Mouse (Mus musculus): ENCODE results near the gene Col19a1.

The Col19a1 gene

DNA sequence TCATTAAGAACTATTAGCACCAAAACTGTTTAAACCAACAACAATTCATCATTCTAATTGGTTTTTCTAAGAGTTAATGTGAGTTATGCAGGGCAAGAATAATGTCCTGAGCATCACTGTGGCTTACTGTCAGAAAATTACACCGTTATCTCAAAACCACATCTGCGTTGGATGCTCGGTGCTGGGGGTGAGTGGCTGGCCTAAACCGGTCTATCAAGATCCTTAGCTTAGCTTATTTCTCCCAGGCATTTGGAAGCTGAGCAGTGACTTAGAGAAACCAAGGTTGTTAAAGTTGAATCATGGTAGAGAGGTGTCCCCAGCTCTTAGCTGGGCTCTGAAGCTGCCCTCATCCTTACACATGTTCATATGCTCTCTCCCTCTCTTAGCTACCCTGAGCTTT lies 276.4 kb downstream of the Col19a1 start:
- in situ Hi-C loops (cut with MboI): no loop called here

DNA sequence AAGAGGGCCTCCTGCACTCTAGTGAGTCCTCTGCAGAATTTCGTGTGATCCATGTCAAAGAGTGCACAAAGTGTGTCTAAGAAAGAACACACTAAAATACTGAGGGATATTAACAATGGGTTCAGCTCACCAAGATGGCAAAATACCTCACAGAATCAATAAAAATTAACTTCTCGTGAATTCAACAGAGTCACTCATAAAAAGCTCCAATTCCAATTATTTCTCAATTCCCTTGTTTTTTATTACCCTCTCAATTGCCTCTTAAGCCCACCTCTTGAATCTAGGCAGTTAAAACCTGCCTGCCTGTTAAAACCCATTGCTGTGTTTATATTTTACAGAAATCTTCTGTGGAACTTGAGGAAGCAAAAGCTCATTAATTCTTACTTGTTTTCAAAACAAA lies 277.1 kb downstream of the Col19a1 start:
- in situ Hi-C loops (cut with MboI): no loop called here

DNA sequence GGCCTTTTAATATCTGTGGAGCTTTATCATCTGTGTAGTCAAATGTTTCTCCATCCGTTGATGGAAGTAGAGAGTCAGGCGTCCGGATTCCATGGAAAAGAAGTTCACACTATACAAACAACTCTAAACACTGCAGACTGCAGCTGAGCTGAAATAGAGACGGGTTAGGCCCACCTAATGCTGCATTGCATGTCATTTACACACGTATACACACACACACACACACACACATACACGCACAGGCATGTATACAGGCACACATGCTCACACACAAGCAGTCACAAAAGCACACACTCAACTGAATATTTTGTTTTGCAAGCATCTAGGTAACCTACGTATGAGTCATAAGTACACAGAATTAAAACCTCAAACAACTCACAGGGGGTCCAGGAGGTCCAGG lies 284.2 kb downstream of the Col19a1 start:
- in situ Hi-C loops (cut with MboI): no loop called here

DNA sequence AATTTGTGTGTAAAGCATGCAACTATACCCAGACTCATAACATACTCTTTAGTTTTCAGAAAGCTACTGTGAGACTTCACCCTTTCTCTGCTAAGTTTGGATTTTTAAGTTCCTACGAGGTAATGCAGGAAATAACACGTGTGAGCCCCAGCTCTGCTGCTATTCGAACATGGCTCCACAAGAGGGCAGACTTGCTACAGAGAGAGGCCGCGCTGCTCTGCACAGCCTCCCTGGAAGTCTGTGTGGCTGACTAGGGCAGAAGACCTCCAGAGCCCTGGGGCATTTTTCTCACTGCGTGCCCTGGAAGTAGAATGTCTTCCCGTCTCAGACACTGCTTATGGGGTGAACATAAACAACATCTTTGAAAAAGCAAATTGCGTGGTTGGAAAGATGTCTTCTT lies 284.6 kb downstream of the Col19a1 start:
- in situ Hi-C loops (cut with MboI): no loop called here

DNA sequence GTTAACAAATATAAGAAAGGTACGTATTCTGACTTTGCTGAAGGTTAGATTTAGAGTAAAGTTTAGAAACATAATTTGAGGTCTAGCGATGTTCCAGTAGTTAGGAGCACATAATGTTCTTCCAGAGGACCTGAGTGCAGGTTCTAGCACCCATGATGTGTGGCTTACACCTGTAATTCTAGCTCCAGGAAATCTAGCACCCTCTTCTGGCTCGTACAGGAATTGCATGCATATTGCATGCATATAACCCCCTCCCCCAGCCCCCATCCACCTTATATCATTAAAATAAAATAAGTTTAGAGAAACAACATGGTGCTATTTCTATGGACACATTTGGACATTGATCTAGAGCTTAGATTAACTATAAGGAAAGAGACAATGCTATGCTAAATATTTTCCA lies 286.6 kb downstream of the Col19a1 start:
- in situ Hi-C loops (cut with MboI): no loop called here

DNA sequence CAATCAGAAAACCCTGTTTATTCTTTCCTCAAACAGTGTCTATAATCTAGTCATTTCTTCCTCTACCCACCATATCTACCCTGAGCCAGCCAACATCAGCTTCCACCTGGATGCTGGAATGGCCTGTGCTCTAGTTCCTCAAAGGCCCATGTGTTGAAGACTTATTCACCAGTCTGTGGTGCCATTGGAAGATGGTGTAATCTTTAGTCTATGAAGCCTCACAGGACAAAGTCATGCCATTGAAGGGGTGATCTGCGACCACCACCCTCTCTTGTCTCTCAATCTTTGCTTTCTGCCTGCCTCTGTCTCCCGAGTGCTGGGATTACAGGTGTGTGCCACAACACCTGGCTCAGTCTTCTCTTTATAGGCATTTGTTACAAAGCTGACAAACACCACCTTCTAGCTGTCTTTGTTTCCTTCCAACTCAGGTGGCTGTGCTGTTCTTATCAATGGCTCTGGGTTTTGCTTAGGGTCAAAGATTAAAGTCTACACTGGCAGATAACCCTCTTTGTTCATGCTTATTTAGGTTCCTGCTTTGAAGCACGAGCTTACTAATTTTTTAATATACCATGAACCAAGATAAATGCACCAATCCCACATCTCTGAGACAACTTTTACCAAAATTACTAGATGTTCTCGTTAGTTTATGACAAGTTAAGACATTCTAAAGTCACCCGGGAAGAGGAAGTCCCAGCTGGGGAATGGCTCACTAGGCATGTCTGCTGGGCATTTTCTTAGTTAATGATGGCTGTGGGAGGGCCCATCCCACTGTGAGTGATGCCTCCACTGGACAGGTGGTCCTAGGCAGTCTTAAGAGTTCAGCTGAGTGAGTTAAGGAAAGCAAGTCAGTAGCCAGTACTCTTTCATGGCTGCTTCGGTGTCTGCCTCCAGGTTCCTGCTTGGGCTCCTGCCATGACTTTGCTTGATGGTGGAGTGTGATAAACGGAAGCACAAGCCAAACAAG lies 292.0 kb downstream of the Col19a1 start:
- in situ Hi-C loops (cut with MboI): no loop called here

DNA sequence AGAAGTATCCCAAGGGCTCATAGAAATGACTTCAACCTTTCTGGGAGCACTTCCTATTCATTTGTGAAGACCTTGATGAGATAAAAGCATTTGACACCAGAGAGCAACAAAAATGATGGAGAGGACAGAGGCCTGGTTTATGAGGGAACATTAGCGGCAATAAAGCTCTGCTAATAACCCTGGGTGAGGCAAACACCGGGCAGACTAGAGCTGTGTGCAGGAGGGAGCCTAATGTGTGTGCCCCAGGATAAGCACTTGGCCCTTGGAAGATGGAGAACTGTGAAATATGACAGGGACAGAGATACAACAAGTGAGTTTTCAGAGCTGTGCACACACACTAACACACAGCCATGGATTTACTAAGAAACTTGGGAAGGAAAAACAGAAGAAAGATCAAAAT lies 294.8 kb downstream of the Col19a1 start:
- in situ Hi-C loops (cut with MboI): no loop called here

DNA sequence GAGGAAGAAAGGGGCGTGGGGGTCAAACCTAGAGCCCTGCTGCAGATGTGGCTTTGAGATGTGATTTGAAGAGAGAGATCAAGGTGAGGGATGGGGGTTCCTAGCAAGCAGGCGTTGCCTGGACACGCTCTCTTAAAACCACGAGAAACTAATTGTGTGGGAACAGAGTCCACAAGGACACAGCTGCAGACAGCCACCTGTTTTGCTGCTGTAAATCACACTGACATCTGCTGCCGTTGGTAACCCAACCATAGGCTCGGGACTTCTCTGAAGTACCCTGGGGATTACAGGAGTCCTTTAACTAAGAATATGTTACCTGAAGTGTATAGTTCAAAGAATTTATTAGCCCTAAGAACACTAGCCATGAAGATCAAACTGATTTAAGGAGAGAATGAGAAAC lies 300.9 kb downstream of the Col19a1 start:
- in situ Hi-C loops (cut with MboI): no loop called here

DNA sequence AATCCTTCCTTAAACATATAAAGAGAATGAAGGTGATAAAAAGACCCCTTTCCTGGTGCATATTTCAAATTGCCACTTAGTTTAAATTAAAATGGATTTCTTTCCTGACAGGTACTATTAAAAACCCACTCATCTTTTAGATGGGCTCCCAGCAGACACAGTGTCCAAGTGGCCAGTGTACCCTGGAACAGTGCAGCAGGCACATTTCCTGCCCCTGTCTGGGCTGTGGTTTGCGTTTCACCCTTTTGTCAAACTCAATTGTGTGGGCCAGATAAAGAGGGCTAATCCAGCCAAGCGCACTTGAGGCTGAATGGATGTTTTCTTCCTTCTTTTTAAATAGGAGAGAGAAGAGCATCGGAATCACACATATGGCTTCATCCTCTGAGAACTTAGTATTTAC lies 320.2 kb downstream of the Col19a1 start:
- in situ Hi-C loops (cut with MboI): no loop called here

DNA sequence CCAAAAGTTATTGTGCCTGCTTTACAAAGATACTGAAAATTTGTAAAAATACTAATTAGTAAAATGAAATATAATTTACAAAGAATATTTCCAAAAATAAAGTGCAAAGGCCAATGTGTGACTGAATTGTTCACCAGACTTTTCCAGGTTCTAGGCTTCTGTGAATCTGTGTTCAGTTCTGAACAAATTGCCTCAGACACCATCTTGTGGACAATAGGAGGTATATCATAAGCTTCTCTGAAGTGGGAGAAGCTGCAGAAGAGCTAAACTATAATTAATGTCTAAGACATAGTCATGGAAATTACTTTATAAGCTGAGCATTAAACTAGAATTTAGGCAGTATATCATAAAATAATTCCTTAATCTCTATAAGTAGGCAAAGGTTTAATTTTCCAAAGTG lies 326.1 kb downstream of the Col19a1 start:
- in situ Hi-C loops (cut with MboI): no loop called here

DNA sequence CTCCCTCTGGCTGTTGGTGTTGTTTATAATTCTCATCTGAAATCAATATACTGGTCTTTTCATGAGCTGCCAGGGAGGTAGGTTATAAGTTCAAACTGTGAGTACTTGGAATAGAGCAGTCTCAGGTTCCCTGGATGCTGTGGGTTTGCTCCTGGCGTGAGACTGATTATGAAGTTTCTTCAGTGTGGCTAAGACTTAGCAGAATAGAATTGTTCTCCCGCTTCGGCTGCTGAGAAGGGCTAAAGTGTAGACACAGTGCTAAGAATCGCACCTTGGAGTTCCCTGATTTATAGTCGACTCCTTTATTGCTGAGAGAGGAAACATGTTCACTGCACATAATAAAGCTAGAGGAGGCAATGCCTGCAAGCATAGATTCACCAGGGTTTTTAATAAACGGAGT lies 327.9 kb downstream of the Col19a1 start:
- in situ Hi-C loops (cut with MboI): no loop called here

DNA sequence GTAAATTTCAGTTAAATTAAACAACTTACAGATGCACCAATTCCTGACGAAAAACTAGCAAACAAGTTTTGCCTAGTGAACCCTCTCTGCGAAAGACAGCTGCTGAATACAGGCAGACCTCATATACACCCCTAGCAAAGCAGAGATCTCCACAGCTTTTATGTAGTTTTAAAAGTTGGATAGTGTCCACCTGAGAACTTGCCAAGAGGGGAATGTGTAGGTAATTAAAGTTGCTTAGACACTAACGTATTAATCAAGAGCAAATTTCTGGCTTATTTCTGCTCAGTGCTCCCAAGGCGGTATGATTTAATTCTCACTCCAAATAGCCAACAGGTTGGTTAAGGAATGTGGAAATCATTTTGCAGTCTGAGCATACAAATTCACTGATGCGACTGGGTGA lies 329.3 kb downstream of the Col19a1 start:
- in situ Hi-C loops (cut with MboI): no loop called here

DNA sequence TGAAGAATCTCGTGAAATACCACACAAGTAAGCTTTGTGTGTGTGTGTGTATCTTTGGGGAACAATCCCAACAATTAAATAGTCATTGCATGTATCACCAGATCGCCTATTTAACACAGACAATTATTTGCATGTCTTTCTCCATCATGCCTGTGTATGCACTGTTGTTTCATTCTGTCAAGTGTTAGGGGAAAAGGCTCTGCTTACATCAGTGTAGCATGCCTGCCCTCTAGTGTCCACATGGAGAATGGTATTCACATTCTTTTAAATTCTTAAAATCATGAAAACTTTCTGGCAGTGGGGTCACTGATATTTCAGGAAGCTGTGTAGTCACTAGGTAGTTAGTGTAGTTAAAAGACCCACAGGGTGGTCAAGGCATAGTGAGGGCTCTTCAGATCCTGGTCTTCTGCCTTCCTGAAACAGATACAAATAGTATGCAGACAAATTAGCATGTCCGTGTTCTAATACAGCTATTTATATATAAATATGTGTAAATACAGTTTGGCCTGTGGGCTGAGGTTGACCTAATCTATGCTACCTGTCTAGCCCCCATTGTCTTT lies 338.1 kb downstream of the Col19a1 start:
- in situ Hi-C loops (cut with MboI): no loop called here

DNA sequence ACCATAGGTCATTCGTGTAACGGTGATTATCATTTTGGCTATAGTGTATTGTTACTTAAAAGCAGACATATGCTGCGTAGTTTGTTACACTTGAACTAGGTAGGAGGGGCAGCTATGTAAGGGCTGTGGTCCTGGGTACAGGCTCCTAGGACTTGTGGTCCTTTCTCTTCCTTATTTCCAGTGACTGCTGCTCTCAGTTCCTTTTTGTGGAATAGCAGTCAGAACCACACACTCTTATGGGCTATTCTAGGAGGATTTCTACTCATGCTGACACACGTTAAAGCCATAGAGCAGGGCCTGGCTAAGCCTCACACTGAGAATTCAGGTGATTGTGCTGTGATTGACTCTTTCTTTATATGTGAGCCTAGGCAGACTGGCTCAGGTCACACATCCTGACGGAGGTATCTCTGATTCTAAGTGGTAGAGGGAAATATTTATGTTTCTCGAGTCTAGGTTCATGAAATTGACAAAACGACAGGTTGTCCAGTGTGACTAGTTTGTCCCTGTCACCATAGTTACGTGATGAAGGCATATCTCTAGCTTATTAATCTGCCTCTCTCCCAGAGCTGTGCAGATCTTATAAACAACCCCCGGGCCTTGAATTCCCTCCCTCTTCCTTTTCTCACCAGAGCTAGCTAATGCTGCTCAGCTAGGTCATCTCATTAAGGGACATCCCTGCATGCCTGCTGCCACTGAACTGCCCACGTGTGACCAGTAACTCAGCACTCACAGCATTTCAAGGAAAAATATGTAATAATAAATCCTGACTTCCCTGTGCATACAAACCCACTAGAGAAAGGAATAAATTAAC lies 338.8 kb downstream of the Col19a1 start:
- in situ Hi-C loops (cut with MboI): no loop called here

DNA sequence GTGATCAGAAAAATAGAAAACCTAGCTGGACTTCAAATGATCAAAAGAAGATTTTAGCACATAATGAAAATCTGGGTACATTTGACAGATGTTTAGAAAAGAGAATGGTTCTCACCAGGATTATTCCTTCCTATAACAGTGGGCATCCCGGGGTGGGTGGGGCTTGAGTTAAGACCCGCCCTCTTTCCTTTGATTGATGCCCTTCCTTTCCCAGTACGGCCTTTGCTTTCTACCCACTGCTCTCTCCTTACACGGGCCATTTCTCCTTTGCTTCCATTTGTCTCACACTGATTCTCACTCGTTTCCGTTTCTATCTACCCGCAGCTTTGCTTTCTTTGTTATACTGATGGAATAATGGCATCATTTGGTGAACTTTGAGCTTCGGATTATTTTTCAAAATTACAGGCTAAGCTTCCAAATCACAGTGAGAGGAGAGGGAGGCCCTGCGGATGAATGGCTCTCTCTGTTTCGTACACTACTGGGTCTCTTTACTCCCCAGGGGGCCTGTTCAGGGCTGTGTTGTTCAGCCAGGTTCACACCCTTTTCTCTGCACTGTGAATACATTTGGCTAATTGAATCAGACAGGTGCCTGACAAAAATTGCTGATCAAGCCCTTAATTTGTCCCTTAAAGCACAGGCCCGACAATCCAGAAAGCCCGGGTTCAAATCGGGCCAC lies 341.4 kb downstream of the Col19a1 start:
- in situ Hi-C loops (cut with MboI): no loop called here

DNA sequence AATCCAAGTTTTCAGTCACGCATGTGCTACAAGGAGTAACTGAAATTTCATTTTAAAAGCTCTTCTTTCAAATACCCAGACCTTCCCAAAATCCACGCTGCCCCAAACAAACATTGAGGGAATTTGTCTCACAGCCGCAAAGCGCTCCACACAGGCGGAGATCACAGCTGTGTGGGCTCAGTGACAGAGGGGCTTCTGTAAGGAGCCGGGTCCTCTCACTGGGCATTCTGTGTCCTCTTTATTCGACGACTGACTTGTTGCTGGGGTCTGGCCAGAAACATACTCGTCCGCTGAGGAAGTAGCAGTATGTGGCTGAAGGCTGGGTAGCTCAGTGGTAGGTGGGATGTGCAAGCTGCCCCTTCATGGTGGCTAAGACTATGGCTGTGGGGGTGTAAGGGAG lies 342.3 kb downstream of the Col19a1 start:
- in situ Hi-C loops (cut with MboI): no loop called here

DNA sequence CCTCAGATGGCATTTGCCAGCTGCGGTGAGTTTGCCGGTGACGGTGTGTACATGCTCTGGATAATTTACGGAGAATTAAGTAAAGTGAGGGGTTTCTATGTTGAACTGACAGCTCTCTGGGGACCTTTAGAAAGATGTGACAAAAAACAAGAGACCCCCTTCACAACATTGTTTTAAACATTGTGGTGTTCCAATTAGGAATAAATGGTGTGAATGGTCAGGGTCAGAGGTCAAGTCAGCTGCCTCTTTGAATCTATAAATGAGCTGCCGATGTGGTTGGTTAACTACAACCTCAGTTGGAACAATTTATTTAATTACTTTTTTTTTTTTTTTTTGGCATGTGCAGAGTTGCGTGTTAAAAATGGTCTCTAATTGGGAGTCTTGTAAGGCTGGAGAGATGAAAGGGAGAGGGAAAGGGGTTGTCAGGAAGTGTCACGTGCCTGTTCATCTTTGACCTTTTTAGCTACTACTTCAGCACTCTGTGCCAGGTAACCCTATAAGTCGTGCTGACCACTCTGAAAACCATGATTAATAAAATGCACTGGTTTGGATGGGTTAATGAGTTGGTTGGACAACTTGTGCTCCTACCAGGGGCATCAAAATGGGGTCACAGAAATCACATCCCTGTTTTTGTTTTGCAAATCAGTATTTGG lies 347.1 kb downstream of the Col19a1 start:
- in situ Hi-C loops (cut with MboI): no loop called here

DNA sequence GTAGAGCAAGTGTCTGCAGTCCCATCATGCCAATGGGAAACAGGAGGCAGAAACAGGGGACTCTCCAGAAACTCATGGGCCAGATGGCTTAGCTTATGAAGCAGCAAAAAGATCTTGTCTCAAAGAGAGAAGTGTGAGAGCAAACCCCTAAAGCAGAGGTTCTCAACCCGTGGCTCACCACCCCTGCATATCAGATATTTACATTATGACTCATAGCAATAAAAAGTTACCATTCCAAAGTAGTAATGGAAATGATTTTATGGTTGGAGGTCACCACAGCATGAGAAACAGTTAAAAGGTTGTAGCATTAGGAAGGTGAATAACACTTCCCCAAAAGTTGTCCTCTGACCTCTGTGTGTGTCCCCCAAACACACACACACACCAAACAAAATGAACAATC lies 350.9 kb downstream of the Col19a1 start:
- in situ Hi-C loops (cut with MboI): no loop called here

DNA sequence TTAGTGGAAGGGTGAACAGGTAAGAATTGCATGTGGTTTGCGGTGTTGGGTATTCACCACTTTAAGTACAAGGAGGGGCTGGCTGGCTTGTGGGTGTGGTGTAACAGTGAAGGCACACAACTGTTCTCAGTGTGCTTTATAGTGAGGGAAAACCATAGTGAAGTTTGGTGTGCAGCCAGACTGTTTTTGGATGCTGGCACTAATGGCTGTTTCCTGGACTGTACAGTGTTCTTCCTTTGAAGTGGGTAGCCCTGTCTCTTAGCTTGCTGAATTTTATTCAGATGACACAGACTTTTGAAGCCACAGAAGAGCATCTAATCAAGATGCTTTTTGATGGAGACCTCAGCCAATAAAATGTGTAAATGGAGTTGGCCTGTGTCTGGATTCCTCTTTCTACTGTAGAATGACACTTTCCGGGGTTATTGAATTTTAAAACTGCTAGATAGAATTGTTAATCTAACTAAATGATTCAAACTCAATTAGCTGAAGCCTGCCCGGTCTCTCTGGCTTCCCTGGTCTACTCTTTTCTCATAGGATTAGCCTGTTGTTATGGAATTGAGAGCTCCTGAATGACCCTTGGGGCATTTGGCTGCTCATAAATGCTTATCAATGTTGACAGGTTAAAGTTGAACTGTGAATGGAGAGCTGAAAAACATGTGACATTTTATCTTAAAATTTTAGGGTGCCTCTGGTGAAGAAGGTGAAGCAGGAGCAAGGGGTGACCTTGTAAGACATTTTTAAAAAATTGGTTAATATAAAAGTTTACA lies 355.6 kb downstream of the Col19a1 start:
- in situ Hi-C loops (cut with MboI): no loop called here

DNA sequence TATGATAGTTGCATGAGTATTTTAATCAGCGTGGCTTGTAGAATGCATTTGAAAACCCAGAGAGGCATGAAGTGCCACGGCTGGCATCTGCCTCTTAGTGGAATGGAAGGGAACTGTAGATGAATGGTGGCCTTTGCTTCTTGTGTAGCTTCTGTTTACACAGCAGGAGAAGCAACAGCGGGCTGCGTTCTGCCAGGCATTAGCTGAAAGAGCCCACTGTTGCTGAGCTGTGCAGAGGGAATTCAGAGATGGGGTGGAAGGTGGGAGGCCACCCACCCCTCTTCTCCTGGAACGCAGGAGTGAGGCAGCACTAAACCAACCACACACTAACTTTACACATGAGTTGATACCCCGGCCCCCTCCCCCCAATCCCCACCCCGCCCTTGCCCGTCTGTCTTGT lies 356.8 kb downstream of the Col19a1 start:
- in situ Hi-C loops (cut with MboI): no loop called here

DNA sequence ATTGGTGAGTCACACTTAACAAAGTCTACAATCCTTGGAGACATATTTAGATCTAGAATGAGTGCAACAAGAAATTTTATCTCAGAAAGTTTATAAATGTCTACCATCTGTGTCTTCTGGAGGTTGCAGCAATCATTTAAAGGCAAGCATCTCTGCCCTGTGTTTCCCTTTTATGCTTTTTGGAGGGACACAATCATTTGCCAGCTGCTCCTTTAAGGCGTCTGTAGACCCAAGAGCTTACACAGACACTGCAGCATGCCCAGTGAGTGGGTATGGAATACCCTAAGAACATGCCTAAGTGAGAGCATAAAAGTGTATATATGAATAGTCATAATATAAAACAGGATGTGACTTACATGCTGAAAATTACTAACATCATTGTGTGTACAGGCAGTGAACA lies 357.7 kb downstream of the Col19a1 start:
- in situ Hi-C loops (cut with MboI): no loop called here
